Mouse (Mus musculus) layer of hippocampus, adult 11-12 months (tissue): ENCODE measurements around the gene A930004D18Rik.

Experiments used
- DNase-seq: peaks from one replicate; pipeline ENCODE4 v3.0.0; 2022; ENCODE audit warnings: low spot score

Gene A930004D18Rik

GRCm38 (mm10) chr2:18053243-18053950, 15.9 kb upstream of the A930004D18Rik start:
- no peak for DNase-seq

DNA sequence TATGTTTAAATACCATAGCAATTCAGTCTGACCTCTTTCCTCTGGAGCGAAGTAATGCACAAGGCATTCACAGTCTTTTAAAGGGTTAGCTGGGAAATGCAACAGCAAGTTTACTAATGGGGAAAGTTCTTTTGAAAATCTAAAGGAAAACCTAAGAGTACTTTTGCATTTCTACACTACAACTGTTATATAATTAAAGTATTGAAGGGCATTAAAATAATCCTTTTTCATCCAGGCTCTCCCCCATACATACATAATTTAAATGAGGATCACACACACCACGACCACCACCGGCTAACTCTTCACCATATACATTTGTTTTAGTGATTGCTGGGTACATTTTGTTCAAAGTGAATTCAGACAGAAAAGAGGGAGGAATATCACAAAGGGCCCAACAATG, 15.0 kb upstream of the A930004D18Rik start:
- DNase-seq = no peak

- DNase-seq = no peak
Observed at GRCm38 (mm10) chr2:18051831-18052170, 14.3 kb upstream of the A930004D18Rik start.

DNA sequence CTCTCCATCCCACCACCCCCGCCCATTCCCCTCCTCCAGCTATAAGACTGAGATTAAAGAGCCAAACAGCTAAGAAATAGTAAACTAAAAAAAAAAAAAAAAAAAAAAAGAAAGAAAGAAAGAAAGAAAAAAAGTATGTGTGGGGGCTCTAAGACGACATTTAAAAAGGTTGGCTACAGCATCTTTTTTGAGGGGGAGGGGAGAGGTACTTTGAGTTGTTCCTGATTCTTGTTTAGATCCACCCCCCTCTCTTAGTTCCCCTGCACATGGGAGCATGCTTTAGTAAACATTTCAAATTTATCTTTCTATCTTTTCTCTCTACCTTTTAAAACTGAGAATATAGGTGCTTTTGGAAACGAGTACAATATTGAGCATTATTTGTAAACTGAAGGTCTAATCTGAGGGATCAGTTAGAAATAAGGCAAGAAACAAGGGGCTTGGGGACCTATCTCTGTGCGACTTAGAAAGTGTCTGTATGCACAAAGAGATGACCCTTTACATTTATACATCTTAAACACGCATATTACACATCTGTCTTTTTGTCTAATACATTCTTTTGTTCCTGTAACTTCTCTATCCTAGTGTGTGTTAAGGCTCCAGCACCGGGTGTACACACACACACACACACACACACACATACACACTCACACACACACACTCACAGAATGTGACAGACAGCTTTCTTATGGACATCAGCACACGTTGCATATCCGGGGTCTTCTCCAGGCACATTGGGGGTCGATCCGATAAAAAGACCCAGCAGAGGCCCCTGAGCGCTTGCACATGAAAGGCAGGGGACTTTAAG, 13.7 kb upstream of the A930004D18Rik start:
- DNase-seq = no peak

DNA sequence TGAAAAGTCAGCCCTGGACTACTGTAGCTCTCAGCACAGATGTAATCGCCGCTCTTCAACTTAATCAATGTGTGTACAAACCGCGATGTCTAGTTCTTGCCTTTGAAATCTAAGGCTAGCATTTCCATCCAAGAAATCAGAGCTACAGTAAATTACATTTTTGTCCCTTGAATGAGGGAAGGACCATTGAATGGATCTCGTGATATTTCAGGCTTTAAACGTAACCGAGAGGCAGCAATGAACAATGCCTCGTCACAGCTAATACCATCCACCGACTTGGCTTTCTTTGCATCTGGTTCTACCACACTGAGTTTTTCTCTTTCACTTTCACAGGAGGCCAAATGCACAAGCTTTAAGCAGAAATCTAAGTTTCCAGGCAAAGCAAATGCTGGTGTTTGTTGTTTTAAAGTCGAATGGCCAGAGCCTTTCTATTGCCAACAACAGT, 13.0 kb upstream of the A930004D18Rik start:
- no peak for DNase-seq

DNA sequence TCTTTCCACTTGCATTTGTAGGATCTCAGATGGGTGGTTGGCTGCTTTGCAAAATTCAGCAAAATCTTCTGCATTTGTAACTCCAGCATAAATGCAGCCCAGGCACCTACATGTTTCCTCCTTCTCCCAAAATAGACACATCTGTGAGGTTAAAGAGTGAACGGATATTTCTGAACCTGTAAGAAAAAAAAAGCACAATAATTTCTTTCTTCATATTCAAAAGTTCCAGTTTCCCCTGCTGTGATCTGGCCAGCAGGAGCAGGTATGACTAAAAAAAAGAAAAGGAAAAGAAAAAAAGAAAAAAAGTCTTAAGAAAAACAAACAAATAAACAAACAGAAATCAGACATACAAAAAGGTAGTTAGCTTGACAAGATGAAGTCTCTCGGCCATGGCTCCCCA, 12.5 kb upstream of the A930004D18Rik start:
- DNase-seq = no peak

GRCm38 (mm10) chr2:18049279-18049821, 11.8 kb upstream of the A930004D18Rik start:
- DNase-seq = no peak

DNA sequence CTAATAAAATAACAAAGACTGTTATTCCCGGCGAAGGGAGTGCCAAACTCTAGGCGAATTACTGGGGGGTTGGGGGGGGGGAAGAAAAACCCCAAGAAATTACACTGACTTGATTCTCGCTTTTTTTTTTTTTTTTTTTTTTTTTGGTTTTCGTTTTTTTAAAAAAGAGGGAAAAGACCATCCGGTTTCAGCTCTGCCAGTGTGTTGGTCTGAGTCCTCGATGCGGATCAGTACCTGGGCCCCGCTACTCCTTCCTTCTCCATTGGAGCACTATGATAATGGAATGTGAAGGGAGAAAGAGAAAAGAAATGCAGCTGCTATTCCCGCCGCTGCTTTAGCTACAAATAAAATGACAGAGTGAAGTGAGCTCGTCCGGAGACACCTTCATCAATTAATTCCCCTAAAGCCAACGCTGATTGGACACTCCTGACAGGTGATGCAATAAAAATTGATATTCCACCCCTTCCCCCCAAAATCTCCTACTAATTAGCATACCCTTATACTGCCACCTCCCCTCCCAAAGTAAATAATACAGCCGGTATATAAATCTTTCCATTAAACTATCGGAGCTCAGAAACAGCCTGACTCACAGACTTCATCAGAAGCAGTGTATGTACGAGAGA, 11.0 kb upstream of the A930004D18Rik start, which contains the start of gene Skida1:
TSS of gene Skida1 (minus strand) at position 599 of the 623 bp plus-strand sequence.
- no peak for DNase-seq

- peak; percentile 67 for DNase-seq
Observed at GRCm38 (mm10) chr2:18047646-18048452, 10.3 kb upstream of the A930004D18Rik start.

DNA sequence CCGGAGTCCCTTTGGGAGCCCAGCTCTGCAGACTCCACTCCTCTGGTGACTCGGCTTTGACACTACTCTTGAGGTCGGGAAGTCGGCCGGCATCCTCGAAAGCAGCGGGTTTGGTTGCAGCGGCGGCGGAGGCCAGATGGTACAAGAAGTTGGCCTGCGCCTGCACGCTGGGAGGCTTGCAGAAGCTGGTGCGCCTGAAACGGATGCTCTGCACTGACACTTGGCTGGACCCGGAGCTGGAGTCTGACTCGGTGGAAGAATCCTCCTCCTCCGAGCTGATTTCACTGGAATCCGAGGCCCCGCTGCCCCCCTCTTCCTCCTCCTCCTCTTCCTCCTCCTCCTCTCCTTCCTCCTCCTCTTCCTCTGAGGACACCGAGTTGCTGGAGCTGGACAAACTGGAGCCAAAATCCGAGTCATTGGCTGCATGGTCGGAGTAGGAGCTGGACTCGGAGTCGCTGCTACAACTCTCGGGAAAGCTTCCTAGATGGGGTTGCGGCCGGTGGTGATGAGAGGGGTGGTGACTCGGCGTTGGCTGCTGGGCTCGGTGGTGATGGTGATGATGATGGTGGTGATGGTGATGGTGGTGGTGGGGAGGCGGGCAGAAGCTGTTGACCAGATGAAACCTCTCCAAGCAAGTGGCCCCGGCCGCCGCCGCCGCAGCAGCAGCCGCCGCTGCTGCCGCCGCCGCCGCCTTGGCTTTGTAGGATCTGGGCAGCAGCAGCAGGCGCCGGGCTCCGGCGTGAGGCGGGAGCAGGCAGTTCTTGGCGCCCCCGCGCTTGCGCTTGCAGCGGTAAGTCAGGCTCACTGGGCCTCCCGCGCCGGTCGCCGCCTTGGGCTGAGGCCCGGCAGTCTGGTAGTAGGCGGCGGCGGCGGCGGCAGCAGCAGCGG, 9.5 kb upstream of the A930004D18Rik start:
- peak; percentile 73 for DNase-seq

DNA sequence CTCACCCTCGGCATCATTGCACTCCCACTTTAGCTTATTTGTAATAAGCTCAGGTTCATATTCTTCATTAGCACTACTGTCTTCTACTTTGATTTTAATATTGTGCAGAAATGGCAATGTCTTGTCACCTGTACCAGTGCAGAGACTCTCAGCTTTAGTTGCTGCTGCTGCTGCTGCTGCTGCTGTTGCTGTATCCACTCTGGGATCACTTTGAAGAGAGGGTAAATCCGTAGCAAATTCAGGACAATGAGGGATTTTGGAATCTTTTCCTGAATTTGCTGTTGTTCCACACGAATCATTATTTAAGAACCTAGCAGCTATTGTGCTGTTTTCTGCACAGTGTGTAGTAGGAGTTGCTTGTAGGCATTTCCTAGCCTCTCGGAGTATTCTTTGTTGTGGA, 8.6 kb upstream of the A930004D18Rik start:
- no peak for DNase-seq

DNA sequence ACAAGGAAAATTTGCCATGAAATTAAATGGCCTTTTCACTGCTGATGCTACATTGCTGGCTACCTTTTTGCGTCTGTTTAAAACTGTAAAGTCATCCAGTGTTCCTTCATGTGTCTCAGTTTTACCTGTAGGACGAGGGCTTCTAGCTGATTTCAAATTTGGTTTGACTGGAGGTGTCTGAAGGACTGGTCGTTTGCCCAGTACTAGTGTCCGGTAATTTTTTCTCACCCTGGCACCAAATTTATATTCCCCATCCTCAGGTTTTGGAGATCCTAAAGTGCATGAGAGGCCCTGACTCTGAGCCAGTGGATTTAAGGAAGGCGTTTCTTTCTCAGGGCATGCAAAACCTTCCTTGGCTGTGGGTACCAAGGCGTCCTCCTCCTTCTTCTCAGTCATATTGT, 8.2 kb upstream of the A930004D18Rik start:
- no peak for DNase-seq

- DNase-seq = no peak
Observed at GRCm38 (mm10) chr2:18045143-18045780, 7.7 kb upstream of the A930004D18Rik start.

GRCm38 (mm10) chr2:18041199-18041885, 3.8 kb upstream of the A930004D18Rik start:
- no peak for DNase-seq

GRCm38 (mm10) chr2:18040347-18041160, 3.0 kb upstream of the A930004D18Rik start:
- DNase-seq = no peak

DNA sequence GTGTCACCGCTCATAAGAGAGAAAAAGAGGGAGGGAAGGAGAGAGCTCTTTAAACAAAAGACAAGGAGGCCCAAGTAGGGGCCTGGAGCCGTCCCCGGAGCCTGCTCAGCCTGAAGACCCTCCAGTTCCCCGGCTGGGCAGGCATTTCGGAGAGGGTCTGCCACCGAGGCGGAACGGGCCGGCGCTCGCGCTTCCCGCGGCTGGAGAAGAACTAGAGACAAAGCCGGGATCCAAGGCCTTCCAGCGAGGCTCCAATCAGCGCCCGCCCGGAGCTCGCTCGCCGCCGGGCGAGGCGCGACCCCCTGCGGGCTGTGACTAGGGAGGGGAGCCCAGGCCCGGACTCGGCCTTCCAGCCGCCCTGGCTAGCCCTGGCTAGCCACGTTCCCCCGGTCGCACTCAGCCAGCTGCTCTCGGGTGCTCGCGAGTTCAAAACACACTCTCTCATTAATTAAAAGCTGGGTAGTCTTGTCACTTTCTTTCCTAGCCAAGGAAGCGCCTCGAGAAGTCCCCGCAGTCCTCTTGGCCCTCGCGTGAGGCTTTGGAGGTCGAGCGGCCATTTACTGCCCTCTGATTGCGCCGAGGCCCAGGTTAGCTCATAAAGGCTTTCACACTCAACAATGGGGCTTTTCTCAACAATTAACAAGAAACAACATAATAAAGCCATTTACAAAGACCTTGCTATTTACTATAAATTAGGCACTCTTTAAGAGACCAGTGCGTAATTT, 2.2 kb upstream of the A930004D18Rik start:
- DNase-seq = no peak

DNA sequence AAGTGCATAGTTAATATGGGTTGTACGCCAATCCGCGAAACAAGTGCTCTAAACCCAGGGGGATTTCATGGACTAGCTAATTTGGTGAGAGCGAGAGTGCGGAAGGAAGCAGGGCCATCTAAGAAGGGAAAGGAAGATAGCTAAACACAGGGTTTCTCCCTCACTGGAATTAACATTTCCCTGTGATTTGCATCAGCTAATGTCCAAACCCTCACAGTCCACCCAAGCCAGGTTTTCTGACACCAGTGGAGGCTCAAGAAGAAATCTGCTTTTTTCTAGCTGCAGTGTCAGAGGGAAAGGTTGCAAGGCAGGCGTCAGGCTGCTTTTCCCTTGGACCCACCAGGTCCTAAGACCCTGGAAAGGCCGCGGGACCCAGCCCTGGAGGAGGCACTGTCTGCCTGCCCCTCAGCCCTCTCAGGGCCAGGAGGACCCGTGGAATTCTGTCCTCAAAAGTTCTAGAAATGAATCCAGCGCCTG, 1.4 kb upstream of the A930004D18Rik start:
- no peak for DNase-seq
